Mouse (Mus musculus): ENCODE results near the gene Cib1.

The Cib1 gene

DNA sequence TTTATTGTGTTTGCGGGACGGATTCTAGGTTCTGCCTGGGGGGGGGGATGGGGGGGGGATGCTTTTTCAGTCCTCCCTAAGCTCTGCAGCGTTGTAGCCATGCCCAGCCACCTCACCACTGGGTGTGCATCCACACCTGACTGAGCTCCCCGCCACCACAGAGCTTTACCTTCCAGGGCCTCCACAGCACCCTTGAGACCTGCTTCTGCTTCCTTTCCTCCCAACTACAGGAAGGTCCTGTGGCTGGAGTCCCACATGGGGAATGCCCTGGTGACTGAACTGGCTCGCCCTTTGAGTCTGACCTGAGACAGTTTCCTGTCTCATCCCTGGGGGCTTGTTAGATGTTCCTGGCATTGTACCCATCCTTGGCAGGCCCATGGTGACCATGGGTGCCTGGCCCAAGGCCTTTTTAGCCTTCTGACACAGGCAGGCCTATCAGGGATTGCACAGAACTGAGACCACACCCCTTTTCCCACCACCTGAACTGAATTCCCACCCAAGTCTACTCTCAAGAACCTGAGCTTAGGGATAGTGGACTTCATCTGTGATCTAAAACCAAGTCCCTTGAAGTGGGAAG is 31.6 kb downstream of the Cib1 start:
- DNase-seq (ENCODE audit: low spot score) = no peak

- DNase-seq (ENCODE audit: low spot score) = no peak
Observed at GRCm38 (mm10) chr7:80200588-80200945, 32.0 kb downstream of the Cib1 start.

DNA sequence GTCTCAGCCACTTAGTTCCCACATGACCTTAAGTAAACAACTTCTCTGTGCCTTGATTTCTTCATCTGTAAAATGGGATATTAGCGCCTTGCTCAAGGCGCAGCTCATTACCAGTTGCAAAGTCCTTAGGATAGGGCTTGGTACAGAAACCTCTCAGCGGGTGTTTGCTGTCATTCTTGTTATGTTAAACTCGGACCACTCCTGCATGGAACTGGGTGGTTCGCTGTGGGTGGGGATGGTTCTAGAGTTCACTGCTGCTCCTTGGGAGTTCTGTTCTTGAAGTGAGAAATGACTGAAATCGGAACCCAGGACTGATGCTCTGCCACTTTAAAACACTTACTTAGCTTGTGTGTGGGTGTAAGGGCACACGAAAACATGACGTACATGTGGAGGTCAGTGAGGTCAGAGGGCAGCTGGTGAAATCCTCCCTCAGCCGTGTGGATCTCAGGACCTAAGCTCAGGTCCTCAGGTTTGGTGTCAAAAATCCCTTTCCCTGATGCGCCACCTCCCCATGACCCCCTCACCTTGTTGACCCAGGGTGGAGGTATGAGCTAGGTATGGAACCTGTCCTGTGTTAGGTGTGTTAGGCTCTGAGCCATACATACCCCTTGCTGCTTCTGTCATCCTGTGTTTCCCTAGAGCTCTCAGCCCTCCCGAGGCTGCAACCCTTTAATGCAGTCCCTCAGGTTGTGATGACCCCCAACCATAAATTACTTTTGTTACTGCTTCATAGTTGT is 32.6 kb downstream of the Cib1 start:
- no peak for DNase-seq (ENCODE audit: low spot score)

GRCm38 (mm10) chr7:80199286-80199685 is 33.3 kb downstream of the Cib1 start:
- no peak for DNase-seq (ENCODE audit: low spot score)

GRCm38 (mm10) chr7:80198863-80199262 is 33.8 kb downstream of the Cib1 start:
- no peak for DNase-seq (ENCODE audit: low spot score)

DNA sequence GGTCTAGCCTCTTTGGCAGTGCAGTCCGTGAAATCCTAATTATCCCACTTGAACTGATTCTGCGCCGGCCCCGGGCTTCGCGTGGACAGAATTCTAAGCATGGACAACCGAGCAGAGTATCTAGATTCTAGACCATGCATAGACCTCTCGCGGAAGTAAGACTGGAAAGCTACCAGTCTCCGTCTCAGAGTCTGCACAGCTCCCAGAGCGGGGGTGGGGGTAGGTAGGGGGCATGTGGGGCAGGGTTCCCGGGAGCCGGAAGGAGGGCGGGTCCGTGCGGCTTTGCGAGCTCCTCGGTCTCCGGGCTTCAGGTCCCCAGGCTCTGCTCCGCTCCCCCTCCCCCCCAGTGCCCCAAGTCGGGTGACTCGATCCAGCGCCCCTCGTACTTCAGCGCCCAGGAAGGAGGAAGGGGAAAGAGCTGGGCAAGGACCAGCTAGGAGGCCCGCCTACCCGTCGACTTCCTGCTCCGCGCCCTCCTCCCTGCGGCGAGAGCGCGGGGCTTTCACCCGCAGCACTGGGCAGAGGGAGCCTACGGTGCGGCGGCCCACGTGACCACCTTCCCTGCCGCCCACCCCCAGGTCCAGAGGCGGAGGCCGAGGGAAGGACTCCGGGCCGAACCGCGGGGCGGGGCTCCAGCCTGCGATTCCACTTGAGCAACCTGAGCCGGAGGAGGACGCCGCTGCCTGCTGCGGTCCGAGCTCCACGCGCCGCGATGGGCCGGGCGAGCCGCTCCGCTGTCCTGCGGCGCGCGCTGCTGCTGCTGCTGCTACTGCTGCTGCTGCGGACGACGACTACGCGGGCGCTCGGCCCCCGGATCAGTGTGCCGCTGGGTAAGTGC is 34.5 kb downstream of the Cib1 start:
- DNase-seq (ENCODE audit: low spot score) = peak; percentile 84

- no peak for DNase-seq (ENCODE audit: low spot score)
Observed at GRCm38 (mm10) chr7:80197371-80197770, 35.2 kb downstream of the Cib1 start.

GRCm38 (mm10) chr7:80195576-80196263 is 36.9 kb downstream of the Cib1 start:
- DNase-seq (ENCODE audit: low spot score) = no peak

DNA sequence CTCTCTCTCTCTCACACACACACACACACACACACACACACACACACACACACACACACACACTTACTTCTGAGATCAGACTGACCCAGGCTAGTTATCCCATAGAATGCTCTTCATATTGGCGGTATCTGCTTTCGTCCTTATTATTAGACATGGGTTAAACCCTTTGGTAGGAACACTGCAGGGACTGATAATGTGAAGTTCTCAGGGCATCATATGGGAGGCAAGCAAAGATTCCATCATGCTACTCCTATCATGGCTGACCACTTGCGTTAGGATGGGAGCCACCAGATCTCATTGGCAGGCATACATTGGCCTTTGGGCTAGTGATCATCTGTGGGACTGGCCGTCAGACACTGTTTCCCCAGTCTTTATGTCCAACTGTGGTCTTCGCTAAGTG is 37.5 kb downstream of the Cib1 start:
- DNase-seq (ENCODE audit: low spot score) = no peak

- DNase-seq (ENCODE audit: low spot score) = no peak
Observed at GRCm38 (mm10) chr7:80193941-80194739, 38.5 kb downstream of the Cib1 start.

GRCm38 (mm10) chr7:80192226-80193061 is 40.2 kb downstream of the Cib1 start:
- DNase-seq (ENCODE audit: low spot score) = peak; percentile 89

DNA sequence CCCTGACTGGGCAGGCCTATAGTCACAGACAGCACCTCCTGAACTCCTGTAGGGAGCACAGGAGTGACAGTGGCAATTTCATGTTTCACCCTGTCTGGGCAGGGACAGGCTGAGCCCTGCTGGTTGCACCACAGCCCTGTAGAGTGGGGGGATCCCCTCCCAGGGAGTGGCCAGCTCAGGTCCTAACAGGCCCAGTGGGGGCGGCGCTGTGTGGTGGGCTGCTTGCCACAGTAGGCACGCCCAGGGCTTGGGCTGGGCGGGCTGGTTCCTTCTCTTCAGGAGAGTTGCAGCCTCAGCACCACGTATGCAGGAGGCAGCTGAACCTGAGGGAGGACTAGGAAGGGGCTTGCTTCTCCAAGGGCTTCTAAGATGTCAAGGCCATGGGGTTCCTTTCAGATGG is 41.2 kb downstream of the Cib1 start:
- DNase-seq (ENCODE audit: low spot score) = peak; percentile 86

DNA sequence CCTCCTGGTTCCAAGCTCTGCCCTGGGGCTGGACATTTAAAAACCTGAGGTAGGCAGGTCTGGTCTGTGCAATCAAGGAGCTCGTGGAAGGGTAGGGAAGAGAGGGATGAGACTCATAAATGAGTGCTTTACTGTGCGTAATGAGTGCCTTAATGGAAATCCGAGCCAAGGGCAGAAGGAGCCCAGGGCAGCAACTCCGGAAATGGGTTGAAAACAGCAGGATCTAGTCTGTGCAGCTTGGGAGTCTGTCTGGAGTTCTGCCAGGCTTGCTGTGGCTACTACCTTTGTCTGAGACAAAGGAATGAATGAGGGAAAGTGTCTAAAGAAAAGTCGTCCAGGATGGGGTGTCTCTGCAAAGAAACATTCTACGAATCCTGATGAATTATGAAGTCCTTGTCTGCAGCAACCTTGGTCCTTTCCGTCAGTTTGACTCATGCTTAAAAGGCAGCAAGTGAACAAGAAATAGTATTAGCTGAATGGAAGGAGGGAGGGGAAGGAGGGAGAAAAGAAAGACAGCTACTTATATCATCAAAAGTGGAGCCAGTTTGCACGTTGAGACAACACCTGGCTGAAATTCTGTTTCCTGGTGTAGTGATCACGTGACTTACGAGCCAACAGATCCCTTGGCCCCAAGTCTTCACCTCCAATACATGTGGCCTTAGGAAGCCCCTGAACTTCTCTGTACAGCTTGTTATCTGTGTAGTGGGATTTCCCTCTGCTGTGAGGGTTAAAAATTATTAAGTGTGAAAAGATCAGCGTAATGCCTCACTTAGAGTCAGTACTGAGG is 43.3 kb downstream of the Cib1 start:
- DNase-seq (ENCODE audit: low spot score) = no peak

- no peak for DNase-seq (ENCODE audit: low spot score)
Observed at GRCm38 (mm10) chr7:80188579-80189125, 44.0 kb downstream of the Cib1 start.

GRCm38 (mm10) chr7:80187501-80187900 is 45.1 kb downstream of the Cib1 start:
- no peak for DNase-seq (ENCODE audit: low spot score)

DNA sequence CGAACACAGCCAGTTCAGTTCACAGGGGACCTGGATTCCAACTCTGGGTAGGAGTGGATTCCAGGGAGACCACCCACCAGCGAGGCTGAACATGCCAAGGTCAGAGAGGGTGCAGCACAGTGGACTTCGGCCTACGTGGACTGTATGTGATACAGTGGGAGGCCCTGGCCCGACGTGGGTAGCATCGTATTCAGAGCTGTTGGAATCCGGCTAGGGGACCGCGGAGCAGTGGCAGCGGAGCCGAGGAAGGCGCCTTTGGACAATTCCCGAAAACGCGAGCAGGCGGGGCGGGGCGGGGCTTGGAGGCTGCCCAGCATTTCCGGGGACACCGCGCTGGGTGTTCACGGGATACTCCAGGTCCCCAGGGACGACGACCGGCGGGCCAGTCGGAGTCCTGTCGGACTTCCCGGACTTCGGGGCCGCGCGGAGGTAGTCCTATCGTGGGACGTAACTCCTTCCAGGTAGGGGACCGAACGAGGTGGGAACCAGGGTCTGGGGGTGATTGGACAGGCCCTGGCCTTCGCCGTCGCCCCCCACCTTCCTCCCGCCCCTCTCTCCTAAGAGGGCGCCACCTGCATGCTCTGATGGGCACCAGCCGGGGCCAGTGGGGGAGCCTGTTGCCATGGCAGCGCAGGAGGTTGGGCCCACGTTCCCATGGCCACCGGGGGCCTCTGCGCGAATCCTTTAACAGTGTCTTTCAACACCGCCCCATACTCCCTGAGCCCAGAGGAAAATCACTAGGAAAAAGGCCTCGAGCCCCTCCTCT is 45.9 kb downstream of the Cib1 start, which contains the start of gene Sema4b:
Gene Sema4b (plus strand): TSS at position 311 of the 766 bp plus-strand sequence.
- peak; percentile 87 for DNase-seq (ENCODE audit: low spot score)

DNA sequence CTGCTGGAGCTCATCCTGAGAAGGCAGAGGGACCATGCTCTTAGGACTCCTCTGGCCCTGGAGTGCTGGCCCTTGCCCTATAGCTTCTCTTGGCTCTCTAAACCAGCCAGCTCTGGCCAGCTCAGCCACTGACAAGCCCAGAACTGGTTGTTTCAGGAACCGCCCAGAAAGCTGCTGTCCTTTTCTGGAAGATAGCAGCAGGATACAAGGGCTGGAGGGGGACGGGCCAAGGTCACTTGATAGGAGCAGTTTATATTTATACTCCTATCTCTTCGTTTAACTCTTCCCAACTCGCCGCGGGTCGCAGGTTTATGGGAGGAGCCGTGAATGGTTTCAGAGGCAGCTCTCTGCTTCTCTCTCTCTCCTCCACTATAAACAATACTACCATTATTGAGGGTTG is 46.6 kb downstream of the Cib1 start:
- no peak for DNase-seq (ENCODE audit: low spot score)

GRCm38 (mm10) chr7:80184968-80185367 is 47.6 kb downstream of the Cib1 start:
- DNase-seq (ENCODE audit: low spot score) = no peak

DNA sequence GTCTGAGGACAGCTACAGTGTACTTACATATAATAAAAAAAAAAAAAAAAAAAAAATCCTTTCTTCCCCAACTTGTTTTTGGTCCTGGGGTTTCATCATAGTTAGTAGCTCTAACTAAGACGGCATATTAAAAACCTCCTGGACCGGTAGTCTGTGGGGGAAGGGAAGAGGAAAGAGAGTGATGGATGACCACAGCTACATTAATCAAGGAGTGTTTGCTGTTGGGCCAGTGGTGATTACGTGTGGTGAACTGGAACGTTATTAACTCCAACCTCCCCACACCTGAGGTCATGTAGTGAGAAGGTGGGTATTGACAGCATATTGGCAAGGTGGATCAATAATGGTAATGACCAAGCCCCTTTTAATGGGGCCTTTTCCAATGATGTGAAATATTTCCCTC is 48.1 kb downstream of the Cib1 start:
- DNase-seq (ENCODE audit: low spot score) = no peak
